Mouse (Mus musculus): ENCODE results near the gene Ggt6. TPM values are rescaled to one million over a fixed set of nuclear protein-coding genes. Genes with fewer than 3 reads are reported as not detected.

Ggt6 gene
- total and polyA plus RNA-seq, 3 experiments = 0.13 to 0.19 TPM; not detected in 1

- H3K9ac ChIP-seq (ENCODE audit: insufficient read depth, low read depth) = no peak overlapping the region
- no peak overlapping the region for H3K27ac ChIP-seq (ENCODE audit: insufficient read depth, low read depth)
- H3K9me3 ChIP-seq (replicated peaks; ENCODE audit: low read length) = no peaks in the 10 kb centered on the region
- DNase-seq (ENCODE audit: extremely low read depth) = no peak
- no peaks in the 10 kb centered on the region for H3K36me3 ChIP-seq (replicated peaks in 1 of 2; ENCODE audit: control insufficient read depth in 1 of 2, insufficient read depth in 1 of 2, low read length in 1 of 2)
- in situ Hi-C loops (cut with MboI; ENCODE audit: low pct_ligation_motif_present, low pct_unique_long_range_greater_than_20kb, low sequenced_read_pairs) (no loop called here), dilution Hi-C loops (cut with MboI; ENCODE audit: extremely low pct_ligation_motif_present, extremely low pct_unique_long_range_greater_than_20kb, low sequenced_read_pairs) (no loop called here)
- H3K4me2 ChIP-seq (ENCODE audit: insufficient read depth, low read depth, poor library complexity, severe bottlenecking) = no peak overlapping the region
- H3K79me2 ChIP-seq (replicated peaks; ENCODE audit: control insufficient read depth, extremely low read depth, insufficient read depth, poor library complexity, severe bottlenecking) = no peaks in the 10 kb centered on the region
- H3K27me3 ChIP-seq (replicated peaks) = peaks cover 20% of the 10 kb centered on the region
- H3K4me3 ChIP-seq (replicated peaks in 1 of 3; ENCODE audit: low read depth in 2 of 3, low read length in 2 of 3, poor library complexity in 1 of 3) = no peak overlapping the region
- TF ChIP-seq ZMIZ1 (IDR thresholded peaks at IDR 0.05; ENCODE audit: low read depth, low read length) (no peak), MAFK (IDR thresholded peaks at IDR 0.05; ENCODE audit: insufficient replicate concordance, low read length) (peak; percentile 90)
- peaks cover 0 to 4% of the 10 kb centered on the region in 2 experiments; a peak in 1 of 4 replicates for H3K4me1 ChIP-seq (ENCODE audit: control insufficient read depth in 1 of 2, insufficient read depth in 2 of 2)
Measured at GRCm38 (mm10) chr11:72479499-72479898, 44.2 kb downstream of the Ggt6 start.

- dilution Hi-C loops (cut with MboI; ENCODE audit: extremely low pct_ligation_motif_present, extremely low pct_unique_long_range_greater_than_20kb, low sequenced_read_pairs) = no loop called here
- H3K79me2 ChIP-seq (replicated peaks; ENCODE audit: control insufficient read depth, extremely low read depth, insufficient read depth, poor library complexity, severe bottlenecking) = no peaks in the 10 kb centered on the region
- in situ Hi-C loops (cut with MboI; ENCODE audit: low pct_ligation_motif_present, low pct_unique_long_range_greater_than_20kb, low sequenced_read_pairs) = no loop called here
- peaks cover 37% of the 10 kb centered on the region for H3K27me3 ChIP-seq (replicated peaks)
- no peak for TF ChIP-seq NELFE (IDR thresholded peaks at IDR 0.05; ENCODE audit: low read depth, low read length)
- TF ChIP-seq CTCF (conservative IDR thresholded peaks at IDR 0.05 in 1 of 2, IDR thresholded peaks at IDR 0.05 in 1 of 2; ENCODE audit: low read depth in 2 of 2, low read length in 2 of 2) = no peak
- TF ChIP-seq TBP (conservative IDR thresholded peaks at IDR 0.05; ENCODE audit: low read depth, low read length) = no peak
- H3K4me2 ChIP-seq (ENCODE audit: insufficient read depth, low read depth, poor library complexity, severe bottlenecking) = no peak overlapping the region
- no peak for DNase-seq (ENCODE audit: extremely low read depth)
- no peak overlapping the region for H3K27ac ChIP-seq (ENCODE audit: insufficient read depth, low read depth)
- peaks cover 0 to 7% of the 10 kb centered on the region in 2 experiments; a peak in 1 of 4 replicates for H3K4me1 ChIP-seq (ENCODE audit: control insufficient read depth in 1 of 2, insufficient read depth in 2 of 2)
- no peak overlapping the region for H3K4me3 ChIP-seq (replicated peaks in 1 of 3; ENCODE audit: low read depth in 2 of 3, low read length in 2 of 3, poor library complexity in 1 of 3)
- H3K9ac ChIP-seq (ENCODE audit: insufficient read depth, low read depth) = no peak overlapping the region
- no peaks in the 10 kb centered on the region for H3K9me3 ChIP-seq (replicated peaks; ENCODE audit: low read length)
- H3K36me3 ChIP-seq (replicated peaks in 1 of 2; ENCODE audit: control insufficient read depth in 1 of 2, insufficient read depth in 1 of 2, low read length in 1 of 2) = no peaks in the 10 kb centered on the region
Measured at GRCm38 (mm10) chr11:72481313-72481712, 46.0 kb downstream of the Ggt6 start.

GRCm38 (mm10) chr11:72481952-72482351 is 46.6 kb downstream of the Ggt6 start:
- H3K4me3 ChIP-seq (replicated peaks in 1 of 3; ENCODE audit: low read depth in 2 of 3, low read length in 2 of 3, poor library complexity in 1 of 3) = no peak overlapping the region
- dilution Hi-C loops (cut with MboI; ENCODE audit: extremely low pct_ligation_motif_present, extremely low pct_unique_long_range_greater_than_20kb, low sequenced_read_pairs) (no loop called here), in situ Hi-C loops (cut with MboI; ENCODE audit: low pct_ligation_motif_present, low pct_unique_long_range_greater_than_20kb, low sequenced_read_pairs) (no loop called here)
- H3K79me2 ChIP-seq (replicated peaks; ENCODE audit: control insufficient read depth, extremely low read depth, insufficient read depth, poor library complexity, severe bottlenecking) = no peaks in the 10 kb centered on the region
- no peaks in the 10 kb centered on the region for H3K36me3 ChIP-seq (replicated peaks in 1 of 2; ENCODE audit: control insufficient read depth in 1 of 2, insufficient read depth in 1 of 2, low read length in 1 of 2)
- H3K4me1 ChIP-seq (ENCODE audit: control insufficient read depth in 1 of 2, insufficient read depth in 2 of 2) = peaks cover 0 to 7% of the 10 kb centered on the region in 2 experiments; a peak in 1 of 4 replicates
- no peak overlapping the region for H3K4me2 ChIP-seq (ENCODE audit: insufficient read depth, low read depth, poor library complexity, severe bottlenecking)
- no peak overlapping the region for H3K9ac ChIP-seq (ENCODE audit: insufficient read depth, low read depth)
- TF ChIP-seq CTCF (conservative IDR thresholded peaks at IDR 0.05 in 1 of 2, IDR thresholded peaks at IDR 0.05 in 1 of 2; ENCODE audit: low read depth in 2 of 2, low read length in 2 of 2) = no peak
- TF ChIP-seq CHD1 (IDR thresholded peaks at IDR 0.05; ENCODE audit: low read depth, low read length) = no peak
- TF ChIP-seq EP300 (IDR thresholded peaks at IDR 0.05; ENCODE audit: low read length) = no peak
- TF ChIP-seq USF2 (conservative IDR thresholded peaks at IDR 0.05; ENCODE audit: low read depth, low read length) = no peak
- TF ChIP-seq ELF1 (IDR thresholded peaks at IDR 0.05; ENCODE audit: low read depth, low read length) = no peak
- no peak for TF ChIP-seq BHLHE40 (IDR thresholded peaks at IDR 0.05; ENCODE audit: low read depth, low read length)
- TF ChIP-seq RAD21 (IDR thresholded peaks at IDR 0.05; ENCODE audit: low read depth, low read length) = no peak
- no peak for TF ChIP-seq ETS1 (conservative IDR thresholded peaks at IDR 0.05; ENCODE audit: low read depth, low read length)
- no peak for TF ChIP-seq MYC (IDR thresholded peaks at IDR 0.05; ENCODE audit: low read depth, low read length)
- no peak for TF ChIP-seq MAFK (IDR thresholded peaks at IDR 0.05; ENCODE audit: insufficient replicate concordance, low read length)
- TF ChIP-seq RCOR1 (conservative IDR thresholded peaks at IDR 0.05; ENCODE audit: low read depth, low read length) = no peak
- no peak for TF ChIP-seq IRF4 (IDR thresholded peaks at IDR 0.05; ENCODE audit: low read depth, low read length)
- no peak for TF ChIP-seq SIN3A (IDR thresholded peaks at IDR 0.05; ENCODE audit: low read length)
- TF ChIP-seq UBTF (IDR thresholded peaks at IDR 0.05; ENCODE audit: low read depth, low read length) = no peak
- no peak for TF ChIP-seq MAZ (IDR thresholded peaks at IDR 0.05; ENCODE audit: low read depth, low read length)
- no peak for TF ChIP-seq ZC3H11A (IDR thresholded peaks at IDR 0.05; ENCODE audit: low read depth, low read length)
- no peak for TF ChIP-seq JUND (conservative IDR thresholded peaks at IDR 0.05; ENCODE audit: low read depth, low read length)
- TF ChIP-seq SMC3 (IDR thresholded peaks at IDR 0.05; ENCODE audit: low read depth, low read length) = no peak
- peaks cover 44% of the 10 kb centered on the region for H3K27me3 ChIP-seq (replicated peaks)
- no peak for DNase-seq (ENCODE audit: extremely low read depth)
- no peak overlapping the region for H3K27ac ChIP-seq (ENCODE audit: insufficient read depth, low read depth)
- H3K9me3 ChIP-seq (replicated peaks; ENCODE audit: low read length) = no peaks in the 10 kb centered on the region
